Mouse (Mus musculus): Measurements from ENCODE around the gene Spdye4b.
A peak's percentile ranks its signal among the peaks of the same experiment; 100 is the strongest.
"Not testable (repeated sequence)": the region's sequence is repeated elsewhere in the genome, so short reads cannot be mapped to it uniquely, and the experiment has no call there.

Spdye4b gene

DNA sequence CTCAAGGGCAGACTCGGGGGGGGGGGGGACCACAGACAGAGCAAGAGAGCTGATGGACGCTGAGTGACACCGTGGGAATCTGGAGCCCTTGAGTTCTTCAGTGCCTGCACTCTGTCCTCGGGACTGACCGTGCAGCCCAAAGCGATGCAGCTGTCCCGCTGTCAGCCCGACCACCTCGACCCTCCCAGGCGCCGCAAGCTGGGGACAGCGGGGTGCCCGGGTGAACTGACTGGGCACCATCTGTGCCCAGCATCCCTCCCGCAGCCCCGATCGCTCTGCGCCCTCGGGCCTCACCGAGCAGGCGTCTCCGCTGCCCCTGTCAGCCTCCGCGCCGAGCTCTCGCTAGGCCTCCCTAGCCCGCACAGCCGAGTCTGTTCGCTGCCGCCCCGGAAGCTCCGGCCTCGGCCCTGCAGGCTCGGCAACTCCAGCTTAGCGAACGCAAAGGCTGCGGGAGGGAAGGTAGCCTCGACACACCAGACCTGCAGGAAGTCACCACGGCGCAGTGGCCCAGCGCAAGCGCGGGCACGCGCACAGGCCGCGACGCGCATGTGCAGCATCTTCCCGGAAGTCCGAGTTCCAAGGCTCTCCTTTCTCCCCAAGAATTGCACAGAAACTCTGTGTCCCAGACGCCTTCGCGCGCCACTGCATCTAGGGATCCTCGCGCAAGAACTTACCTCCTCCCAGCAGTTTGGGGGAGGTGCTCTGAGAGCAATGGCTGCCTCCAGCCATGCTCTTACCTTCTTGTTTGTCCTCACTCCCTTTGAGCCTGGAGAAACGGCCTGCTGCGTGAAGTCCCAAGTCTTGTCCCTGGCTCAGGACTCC is at the start of gene Spdye4b, which contains the start of gene Rbak:
Gene Spdye4b (plus strand): TSS at position 763 of the 822 bp plus-strand sequence.
Gene Rbak (minus strand): TSS at position 521 of the 822 bp plus-strand sequence.
- DNase-seq (ENCODE audit: low spot score in 2 of 2) = peak; percentile 81 to 92

DNA sequence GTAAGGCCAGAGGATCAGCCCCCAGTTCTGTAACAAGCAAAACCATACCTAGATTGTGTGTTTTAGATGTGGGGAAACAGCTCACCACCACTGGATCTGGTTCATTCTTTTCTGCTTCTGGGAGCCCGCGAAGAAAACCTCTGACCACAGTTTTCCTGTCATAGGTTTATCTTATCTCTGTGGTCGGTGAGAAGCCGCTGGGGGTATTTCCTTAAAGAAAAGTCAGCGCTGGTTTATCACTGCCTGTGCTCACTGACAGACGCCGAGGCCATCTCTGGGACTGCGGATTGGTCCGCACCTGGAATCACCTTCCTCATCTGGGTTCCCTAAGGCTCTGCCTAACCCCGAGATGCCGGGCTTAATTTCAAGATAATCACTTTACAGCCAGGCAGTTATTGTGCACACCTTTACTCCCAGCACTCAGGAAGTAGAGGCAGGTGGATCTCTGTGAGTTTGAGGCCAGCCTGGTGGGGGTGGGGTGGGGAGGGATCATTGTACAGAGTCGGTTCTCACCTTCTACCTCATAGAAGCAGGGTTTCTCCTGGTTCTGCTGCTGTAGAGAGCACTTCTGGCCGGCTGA is 47.8 kb upstream of the Spdye4b start:
- DNase-seq (ENCODE audit: low spot score in 2 of 2) = no peak

DNA sequence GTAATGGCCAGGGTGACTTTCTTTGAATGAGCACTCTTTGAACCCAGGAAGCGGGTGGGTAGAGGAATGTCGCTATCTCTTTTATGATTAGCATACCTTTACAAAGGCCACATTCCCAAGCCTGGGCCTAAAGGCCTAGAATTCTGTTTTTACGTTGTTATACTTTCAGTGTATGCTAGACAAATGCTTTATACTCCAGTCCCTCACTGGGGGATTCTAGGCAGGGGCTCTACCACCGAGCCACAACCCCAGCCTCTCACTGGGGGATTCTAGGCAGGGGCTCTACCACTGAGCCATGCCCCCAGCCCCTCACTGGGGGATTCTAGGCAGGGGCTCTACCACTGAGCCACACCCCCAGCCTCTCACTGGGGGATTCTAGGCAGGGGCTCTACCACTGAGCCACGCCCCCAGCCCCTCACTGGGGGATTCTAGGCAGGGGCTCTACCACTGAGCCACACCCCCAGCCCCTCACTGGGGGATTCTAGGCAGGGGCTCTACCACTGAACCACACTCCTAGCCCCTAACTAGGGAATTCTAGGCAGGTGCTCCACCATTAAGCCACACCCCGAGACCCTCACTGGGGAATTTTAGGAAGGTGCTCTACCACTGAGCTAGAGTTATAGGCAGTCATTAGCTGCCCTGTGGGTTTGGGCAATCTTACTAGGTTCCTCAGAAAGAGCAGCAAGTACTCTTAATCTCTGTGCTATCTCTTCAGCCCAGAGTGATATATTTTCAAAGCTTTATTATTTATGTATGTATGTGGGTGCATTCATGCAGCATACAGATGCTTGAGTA is 46.4 kb upstream of the Spdye4b start:
- not testable (repeated sequence) for DNase-seq (ENCODE audit: low spot score in 2 of 2)

DNA sequence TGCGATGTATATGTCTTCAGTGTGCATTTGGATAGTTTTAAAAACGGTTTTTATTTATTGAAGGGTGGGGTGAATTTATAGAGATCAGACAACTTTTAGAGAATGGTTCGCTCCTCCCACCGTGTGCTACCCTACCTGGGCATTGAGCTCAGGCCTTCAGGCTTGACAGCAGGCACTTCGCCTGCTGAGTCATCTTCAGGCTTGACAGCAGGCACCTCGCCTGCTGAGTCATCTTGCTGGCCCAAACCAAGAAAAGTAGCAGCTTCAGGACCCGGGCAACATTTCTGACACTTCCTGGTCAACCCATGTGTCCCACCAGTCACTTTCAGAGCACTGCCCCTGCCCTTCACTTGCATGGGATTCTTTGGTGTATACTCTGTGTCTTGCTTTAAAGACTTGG is 45.8 kb upstream of the Spdye4b start:
- DNase-seq (ENCODE audit: low spot score in 2 of 2) = no peak

DNA sequence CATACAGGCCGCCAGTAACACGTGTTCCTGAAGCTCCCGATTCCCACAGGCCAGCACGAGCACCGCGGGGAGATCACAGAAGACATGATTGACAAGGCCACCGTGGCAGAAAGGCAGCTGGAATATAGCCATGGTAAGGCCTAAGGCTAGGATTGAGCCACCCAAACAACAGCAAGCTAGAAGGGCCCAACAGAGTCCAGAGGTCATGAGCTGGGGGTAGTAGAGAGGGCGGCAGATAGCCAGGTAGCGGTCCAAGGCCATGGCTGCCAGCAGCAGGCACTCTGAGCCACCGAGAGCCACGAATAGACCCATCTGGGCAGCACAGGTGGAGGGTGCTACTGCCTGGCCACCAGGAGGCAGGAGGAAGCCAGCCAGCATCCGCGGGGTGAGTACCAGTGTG is 43.2 kb upstream of the Spdye4b start:
- DNase-seq (ENCODE audit: low spot score in 2 of 2) = no peak

DNA sequence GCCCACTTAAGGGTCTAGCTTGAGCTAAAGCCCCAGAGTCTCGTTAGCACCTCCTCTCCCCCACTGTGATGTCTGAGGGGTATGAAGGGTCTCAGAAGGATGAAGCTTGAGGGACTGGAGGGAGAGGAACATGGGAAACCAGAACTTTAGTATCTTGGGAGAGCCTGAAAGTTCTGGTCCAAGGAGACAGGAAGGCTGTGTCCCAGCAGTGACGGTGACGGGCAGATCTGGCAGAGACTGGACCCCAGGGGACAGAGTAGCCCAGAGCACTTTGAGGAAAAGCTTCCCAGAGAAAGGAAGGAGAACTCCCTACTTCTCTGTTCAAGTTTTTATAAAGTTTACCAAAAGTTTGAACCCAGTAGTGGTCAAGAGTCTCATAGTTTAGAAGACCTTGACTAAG is 33.3 kb upstream of the Spdye4b start, which contains the start of gene Olfr718-ps1:
Gene Olfr718-ps1 (minus strand): TSS at position 101 of the 400 bp plus-strand sequence.
- no peak for DNase-seq (ENCODE audit: low spot score in 2 of 2)

DNA sequence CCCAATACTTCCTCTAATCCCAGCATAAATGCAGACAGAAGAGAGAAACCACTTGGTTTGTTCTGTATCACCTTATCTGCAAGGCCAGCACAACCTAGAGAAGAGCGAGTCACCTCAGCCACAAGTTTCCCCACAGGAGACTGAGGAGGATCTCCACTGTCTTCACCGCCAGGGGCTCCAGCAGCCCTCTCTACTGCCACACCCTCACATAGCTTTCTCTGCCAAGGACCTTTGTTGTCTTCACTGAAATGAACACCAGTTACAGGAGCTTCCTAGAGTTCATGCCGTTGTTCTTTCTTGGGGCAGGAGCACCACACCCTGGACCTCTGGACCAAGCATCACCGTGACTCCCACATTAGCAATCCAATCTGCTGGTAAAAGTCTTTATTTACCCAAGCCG is 32.2 kb upstream of the Spdye4b start:
- no peak for DNase-seq (ENCODE audit: low spot score in 2 of 2)

DNA sequence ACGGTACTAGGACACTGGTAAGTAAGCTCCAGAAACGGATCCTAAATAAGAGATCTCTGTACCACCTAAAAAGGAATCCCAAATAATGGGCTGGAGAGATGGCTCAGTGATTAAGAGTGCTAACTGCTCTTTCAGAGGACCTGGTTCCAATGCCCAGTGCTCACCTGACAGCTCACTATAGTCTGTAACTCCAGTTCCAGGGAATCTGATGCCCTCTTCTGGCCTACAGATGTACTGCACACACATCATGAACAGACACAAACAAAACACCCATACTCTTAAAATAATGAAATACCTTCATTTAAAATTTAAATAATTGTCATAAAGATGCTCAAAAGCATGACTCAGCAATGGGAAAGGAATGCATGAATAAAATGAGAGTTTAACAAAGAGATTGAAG is 31.3 kb upstream of the Spdye4b start:
- no peak for DNase-seq (ENCODE audit: low spot score in 2 of 2)

DNA sequence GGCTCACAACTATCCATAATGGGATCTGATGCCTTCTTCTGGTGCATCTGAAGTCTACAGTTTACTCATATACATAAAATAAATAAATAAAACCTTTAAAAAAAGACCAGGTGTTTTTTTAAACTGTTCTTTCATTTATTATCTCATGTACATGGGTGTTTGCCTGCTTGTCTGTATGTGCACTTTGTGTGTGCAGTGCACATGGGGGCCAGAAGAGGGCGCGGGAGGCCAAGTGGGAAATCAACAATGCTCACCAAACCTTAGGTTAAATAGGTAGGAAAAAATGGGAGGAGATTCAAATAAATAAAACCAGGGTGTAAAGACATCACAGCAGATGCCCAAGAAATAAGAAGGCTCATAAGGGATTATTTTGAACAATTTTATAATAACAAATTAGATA is 30.8 kb upstream of the Spdye4b start:
- DNase-seq (ENCODE audit: low spot score in 2 of 2) = no peak

DNA sequence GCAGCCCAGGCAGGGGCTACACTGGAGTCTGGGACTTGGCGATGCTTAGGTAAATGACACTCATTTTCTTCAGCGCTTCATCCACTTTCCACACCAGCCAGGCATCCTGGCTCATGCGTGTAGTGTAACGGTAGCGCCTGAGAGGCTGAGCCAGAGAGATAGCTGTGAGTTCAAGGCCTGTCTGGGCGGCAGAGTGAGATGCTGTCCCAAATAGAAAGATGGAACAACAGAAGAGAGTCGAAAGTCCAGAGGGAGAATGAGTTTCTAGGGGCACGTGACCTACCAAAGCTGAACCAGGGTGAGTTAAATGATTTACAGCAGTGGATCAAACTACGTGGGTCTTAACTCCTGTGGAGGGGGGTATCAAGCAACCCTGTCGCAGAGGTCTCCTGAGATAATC is 27.1 kb upstream of the Spdye4b start:
- no peak for DNase-seq (ENCODE audit: low spot score in 2 of 2)

DNA sequence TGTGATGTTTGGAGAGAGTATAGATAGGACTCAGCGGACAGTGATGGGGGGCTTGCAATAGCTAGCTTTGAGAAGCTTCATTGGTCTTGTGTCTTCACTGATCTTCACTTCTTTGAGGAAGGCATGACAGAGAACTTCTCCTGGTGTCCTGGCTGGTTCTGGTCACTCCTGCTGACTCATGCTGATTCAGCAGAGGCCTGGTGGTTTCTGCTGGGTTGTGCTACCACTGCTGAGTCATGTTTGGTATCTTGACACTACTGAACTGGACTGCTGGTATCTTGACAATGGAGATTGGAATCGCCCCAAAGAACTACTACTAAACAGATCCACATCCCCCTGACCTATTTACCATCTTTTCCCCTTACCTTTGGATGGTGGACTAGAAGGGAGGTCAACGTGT is 25.3 kb upstream of the Spdye4b start:
- no peak for DNase-seq (ENCODE audit: low spot score in 2 of 2)

DNA sequence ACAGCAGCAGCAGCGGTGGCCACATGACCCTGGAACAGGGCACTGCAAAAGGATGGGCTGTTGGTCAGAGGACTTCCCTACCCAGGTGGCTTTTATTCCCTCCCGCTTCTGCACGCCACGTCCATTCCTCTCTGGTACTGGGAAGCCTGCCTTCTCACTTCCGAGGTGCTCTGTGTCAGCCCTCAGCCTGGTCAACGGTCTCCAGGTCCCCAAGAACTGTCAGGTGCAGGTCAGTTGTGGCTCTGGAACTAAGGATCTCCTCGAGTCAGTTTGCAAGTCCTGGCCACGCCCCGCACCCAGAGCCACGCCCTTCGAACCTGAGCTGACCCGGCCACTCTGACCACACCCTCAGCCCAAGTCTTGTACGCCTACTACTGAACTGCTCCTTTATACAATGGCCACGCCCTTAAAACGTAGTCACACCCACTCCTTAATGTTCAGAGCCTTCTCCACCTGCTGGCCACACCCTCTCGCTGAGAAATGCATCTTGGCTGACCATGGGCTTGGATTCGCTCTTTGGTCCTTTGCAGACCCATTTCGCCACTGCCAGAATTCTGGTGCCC is 15.2 kb upstream of the Spdye4b start:
- DNase-seq (ENCODE audit: low spot score in 2 of 2) = peak in 1 of 2 experiments; percentile 37

DNA sequence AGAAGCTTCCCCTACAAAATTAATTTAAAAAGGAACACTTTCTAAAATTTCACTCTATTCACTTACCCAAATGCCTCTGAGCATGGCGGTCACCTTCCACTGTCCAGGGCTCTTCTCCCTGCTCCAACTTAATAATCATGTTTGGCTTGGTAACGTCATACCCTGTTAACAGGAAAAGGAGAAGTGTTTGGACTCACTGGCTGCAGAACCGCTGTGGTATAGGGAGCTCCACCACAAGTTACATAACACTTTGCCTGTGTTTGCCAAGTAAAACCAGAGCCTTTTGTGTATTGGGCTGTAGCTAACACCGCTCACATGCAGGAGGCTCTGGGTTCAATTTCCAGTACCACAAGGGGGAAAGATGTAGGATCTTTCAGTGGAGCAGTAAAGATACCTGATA is 4.8 kb upstream of the Spdye4b start:
- no peak for DNase-seq (ENCODE audit: low spot score in 2 of 2)

DNA sequence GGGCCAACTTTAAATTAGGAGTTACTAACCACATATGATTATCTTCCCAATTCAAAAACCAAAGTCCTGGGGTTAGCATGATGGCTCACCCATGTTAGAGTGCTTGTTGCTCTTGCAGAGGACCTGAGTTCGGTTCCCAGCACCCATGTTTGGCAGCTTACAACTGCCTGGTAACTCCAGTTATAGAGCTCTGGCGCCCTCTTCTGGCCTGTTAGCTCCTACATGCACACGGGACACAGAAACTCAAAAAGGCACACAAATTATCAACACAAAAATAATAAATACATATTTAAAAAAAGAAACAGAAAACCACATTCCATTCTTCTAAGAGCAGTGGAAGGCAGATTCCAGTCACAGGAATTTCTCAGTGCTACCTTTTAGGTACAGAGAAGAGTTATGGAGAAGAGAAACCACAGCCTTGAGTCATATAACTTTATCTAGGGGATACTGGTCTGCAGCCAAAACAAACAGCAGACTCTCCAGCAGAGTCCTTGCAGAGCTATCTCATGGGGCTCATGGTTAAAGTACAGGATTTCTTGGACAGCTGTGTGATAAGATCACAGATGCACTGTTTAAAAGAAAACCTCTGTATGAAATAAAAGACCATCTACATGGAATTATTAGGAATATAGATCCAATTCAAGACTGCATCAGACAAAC is 3.1 kb upstream of the Spdye4b start:
- DNase-seq (ENCODE audit: low spot score in 2 of 2) = no peak

DNA sequence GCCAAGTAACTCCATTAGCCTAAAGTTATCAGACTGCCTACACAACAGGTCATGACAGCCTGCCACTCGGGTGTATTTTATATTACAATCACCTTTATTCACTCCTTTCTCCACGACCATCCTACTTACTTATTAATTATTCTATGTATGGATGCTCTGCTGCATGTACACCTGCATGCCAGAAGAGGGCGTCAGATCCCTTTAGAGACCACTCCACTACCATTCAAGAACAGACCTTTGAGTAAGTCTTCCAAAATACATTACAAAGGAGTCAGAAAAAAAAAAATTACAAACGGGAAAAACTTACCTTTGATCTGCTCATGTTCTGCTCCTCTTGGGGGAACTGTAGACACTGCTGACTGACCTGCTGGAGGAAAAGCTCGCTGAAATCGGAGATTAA is 1.6 kb upstream of the Spdye4b start:
- DNase-seq (ENCODE audit: low spot score in 2 of 2) = no peak

DNA sequence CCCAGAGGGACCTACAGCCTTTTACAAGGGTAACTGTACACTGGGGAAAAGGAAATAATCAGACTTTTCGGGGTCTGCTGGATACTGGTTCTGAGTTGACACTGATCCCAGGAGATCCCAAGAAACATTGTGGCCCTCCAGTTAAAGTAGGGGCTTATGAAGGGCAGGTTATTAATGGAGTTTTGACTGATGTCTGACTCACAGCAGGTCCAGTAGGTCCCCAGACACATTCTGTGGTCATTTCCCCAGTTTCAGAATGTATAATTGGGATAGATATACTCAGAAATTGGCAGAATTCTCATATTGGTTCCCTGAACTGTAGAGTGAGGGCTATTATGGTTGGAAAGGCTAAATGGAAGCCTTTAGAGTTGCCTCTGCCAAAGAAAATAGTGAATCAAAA is 7.2 kb downstream of the Spdye4b start:
- not testable (repeated sequence) for DNase-seq (ENCODE audit: low spot score in 2 of 2)

DNA sequence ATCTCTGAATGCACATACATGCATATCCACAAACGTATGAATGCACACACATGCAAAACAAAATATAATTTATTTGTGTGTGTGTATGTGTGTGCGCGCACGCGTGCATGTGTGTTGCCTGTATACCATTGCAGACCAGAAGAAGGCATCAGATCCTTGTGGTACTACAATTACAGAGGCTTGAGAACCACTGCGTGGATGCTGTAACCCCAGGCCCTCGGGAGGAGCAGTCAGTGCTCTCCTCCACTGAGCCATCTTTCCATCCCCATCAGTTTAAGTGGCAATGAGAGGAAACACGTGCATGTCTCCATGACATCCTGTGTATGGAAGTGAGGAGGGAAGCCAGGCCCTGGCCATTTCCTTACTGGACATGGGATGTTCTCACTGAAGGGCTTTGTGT is 12.0 kb downstream of the Spdye4b start:
- DNase-seq (ENCODE audit: low spot score in 2 of 2) = no peak

DNA sequence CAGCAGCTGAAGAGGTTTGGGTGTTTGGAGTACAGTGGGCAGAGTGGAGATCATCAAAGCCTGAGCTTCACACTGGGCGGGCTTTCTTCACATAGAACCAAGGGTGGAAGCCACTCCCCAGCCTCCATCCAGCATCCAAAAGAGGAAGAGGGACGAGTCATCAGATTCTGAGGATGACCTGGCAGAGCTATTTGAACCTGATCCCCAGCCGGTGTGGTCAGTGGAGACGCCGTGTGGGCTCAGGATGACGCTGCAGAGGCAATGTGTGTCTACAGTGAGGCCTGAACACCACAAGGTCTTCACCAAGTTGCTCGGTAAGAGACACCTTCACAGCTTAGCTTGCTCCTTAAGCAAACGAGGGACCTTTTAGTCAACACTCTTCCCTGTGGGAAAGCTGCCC is 13.9 kb downstream of the Spdye4b start:
- not testable (repeated sequence) for DNase-seq (ENCODE audit: low spot score in 2 of 2)

DNA sequence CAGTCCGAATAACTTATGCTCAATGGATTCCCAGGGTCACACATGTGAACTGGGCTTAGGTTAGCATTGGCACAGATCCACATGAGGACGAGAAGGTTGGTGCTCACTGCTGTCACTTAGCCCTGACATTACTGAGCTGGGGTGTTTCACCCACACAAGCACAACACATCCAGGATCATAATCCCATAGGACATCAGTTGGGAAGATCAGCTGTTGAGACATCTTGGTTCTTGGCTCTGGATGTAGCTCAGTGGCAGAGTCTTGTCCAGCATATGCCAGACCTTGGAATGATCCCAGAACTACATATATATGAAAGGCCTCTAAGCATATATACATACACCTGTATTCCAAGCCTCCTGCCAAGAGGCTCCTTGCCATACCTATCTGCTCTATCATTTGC is 14.3 kb downstream of the Spdye4b start:
- no peak for DNase-seq (ENCODE audit: low spot score in 2 of 2)

DNA sequence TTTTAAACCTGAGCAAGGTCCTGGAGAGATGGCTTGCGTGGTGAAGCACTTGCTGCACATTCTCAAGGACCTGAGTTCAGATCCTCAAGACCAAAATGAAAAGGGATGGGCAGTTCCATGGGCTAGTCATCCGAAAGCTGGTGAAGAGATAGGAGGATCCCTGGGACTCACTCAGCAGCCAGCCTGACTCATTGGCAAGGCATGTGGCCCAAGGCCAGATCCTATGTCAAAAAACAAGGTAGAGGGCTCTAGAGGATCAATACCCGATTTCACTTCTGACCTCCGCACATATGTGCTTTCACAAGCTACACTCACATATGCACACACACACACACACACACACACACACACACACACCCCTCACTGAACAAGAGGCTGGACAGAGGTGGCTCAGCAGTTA is 15.7 kb downstream of the Spdye4b start:
- no peak for DNase-seq (ENCODE audit: low spot score in 2 of 2)

DNA sequence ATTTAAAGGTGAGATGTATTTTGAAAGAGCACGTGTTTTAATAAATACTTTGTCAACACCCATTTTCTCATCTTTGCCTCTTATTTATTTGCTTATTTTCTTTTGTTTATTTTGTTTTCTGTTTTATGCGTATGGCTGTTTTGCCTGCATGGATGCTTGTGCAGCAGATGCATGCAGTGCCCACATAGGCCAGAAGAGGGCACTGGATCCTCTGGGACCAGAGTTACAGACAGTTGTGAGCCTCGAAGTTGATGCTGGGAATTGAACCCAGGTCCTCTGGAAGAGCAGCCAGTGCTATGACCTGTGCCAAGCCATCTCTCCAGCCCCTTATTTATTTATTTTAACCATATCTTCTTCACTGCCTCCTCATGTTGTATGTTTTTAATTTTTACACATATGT is 24.2 kb downstream of the Spdye4b start:
- DNase-seq (ENCODE audit: low spot score in 2 of 2) = no peak

DNA sequence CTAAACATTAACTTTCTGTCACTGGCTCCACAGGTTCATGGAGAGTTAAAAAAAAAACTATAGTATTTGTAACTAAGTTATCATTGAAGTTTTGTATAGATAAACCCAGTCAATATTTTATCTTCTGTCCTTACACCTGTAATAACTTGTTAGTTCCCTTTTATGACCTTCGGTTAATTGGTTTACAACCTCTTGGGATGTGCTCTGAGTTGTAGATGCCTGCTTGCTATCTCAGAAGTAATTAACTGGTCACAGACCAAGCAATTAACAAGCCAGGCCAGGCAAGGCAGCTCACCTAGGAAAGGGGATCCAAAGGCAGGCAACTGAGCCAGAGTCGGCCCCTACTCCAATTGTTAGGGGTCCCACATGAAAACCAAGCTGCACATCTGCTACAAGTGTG is 33.0 kb downstream of the Spdye4b start:
- DNase-seq (ENCODE audit: low spot score in 2 of 2) = no peak
